Mouse (Mus musculus) lung, postnatal 10 days (tissue): ENCODE data around the gene Pmf1.
A peak's percentile ranks its signal among the peaks of the same experiment; 100 is the strongest.
"Not testable (repeated sequence)": the region's sequence is repeated elsewhere in the genome, so short reads cannot be mapped to it uniquely, and the experiment has no call there.

ENCODE experiments used
- DNase-seq: peaks from one replicate; pipeline ENCODE4 v3.0.0; 2021

Pmf1 gene

DNA sequence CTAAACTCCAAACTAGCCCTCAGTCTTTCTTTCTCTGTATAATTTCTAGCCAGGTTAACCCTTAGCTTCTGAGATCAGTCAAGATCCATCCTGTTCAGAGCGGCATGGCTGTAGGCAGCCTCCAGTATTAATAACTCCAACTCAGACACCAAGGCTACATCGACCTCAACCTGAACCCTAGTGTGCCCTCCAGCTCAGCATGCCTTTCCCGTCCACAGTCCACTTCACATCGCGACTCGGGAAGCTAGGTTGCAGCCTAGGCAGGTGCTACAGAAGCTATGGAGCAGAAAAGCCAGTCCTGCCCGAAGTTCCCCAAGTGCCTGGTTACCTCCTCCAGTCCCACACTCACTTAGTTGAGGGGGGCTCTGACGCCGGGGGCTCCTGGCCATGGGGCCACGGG, 27.3 kb upstream of the Pmf1 start:
- no peak for DNase-seq

DNA sequence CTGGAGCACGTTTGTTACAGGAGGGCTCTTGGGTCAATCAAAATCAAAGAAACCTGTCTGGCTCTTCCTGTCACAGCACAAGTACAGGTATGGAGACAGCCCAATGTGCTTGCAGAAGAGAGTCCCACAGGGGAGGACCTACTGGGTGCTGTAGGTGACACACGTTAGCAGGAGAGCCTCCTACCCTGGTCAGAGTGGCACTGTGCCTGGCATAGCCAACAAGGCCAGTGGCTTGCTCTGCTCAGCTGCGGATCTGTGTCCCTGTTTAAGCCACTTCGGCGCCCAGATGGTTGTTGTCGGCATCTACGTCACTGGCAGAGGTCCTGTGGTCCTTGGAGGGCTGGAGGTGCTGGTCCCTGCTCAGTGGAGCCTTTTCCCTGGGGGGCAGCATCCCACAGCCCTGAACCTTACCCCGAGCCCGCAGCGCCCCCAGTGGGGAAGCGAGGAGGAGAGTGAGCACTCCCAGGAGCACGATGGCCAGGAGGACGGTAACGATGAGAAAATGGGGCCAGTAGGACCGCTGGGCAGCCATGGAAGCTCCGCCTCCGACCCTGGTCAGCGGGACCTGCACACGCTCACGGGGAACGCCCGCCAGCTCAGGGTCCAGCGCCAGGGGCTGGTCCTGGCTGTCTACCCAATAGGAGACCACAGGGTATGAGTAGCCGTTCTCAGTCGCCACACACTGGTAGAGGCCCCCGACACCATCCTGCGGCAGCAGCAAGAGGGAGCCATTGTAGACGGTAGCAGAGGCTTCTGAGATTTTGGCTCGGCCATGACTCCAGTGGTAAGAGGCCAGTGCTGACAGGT, 26.5 kb upstream of the Pmf1 start:
- DNase-seq, result peak; percentile 82

DNA sequence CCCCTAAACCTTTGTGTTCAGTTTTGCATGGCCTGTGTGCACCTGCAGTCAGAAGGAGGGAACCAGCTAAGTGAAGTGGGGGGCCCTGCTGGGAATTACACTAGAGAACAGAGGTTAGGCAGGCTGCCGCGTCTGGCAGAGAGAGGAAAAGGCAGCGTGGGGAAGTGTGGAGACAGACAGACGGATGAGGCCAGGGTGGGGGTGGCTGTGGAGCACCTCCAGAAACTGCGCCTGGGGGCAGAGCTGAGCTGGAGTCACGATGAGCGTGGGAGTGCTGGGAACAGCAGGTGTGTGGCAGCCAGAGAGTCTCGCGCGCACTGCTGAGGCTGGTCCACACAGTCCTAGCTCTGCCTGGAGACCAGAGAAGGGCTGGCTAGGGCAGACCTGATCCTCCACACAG, 25.4 kb upstream of the Pmf1 start:
- DNase-seq, result no peak

DNA sequence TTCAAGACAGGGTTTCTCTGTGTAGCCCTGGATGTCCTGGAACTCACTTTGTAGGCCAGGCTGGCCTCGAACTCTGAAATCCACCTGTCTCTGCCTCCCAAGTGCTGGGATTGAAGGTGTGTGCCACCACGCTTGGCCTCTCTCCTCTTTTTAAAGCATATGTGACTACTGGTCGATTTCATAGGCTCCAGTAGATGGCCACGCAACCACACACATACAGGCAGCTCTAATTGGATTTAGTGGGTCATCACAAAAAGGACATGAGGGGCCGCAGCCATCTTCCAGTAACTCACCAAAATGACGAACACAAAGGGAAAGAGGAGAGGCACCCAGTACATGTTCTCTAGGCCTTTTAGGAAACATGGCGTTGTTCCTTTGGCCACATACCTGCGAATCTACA, 18.5 kb upstream of the Pmf1 start:
- not testable (repeated sequence) for DNase-seq

DNA sequence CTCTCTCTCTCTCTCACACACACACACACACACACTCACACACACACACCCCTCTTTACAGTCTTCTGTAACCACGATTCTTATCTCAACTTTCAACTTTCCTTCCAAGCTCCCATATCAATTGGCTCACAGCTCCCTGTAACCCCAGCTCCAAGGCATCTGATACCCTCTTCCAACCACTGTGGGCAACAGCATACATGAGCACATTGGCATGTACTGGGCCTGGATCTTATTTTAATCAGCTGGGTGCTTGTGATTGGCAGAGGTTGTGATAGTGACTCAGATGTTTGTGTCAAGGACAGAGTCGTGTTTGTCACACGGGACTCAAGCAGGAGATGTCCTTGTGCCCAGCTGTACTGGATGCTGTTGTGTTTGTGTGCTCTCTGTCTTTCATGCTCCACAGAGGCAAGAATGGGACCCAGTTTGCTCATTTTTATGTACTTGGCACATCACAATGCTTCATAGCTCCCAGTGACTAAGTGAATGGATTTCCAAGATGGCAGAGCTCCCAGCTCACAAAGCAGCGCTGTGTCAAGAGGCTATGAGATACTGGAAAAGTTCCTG, 17.3 kb upstream of the Pmf1 start:
- no peak for DNase-seq

DNA sequence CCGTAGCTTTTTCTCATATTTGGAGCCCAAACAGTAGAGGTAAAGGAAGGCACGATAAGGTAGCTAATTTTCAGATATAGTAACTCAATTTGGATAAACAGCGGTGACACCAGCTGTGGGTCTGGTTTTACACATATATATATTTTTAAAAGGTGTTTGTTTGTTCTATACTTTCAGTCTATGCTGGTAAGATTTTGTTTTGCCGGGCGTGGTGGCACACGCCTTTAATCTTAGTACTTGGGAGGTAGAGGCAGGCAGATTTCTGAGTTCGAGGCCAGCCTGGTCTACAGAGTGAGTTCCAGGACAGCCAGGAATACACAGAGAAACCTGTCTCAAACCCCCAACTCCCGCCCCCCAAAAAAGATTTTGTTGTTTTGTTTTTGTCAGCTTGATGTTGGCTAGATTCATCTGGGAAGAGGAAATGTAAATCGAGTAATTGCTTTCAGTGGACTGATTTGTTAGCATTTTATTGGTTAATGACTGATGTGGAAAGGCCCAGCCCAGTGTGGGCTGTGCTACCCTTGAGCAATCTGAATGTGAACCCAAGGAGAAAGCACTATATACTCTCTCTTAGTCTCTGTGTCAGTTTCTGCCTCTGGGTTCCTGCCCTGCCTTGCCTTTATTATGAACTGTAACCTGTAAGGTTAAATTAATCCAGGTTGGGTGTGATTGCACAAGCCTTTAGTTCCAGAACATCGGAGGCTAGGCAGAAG, 15.7 kb upstream of the Pmf1 start:
- DNase-seq, result no peak

DNA sequence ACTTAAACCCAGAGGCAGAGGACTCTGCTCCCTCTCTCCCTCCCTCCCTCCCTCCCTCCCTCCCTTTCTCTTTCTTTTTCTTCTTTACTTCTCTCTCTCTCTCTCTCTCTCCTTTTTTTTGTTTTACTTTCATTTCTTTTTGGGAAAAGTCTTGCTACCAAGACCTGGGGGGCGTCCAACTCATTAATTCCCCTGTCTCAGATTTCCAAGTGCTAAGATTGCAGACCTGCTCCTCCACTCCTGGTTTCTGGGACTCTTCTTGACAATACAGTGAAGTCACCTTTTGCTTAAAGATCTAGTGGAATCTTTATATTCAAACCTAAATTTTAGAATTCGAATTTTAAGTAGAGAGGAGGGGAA, 15.2 kb upstream of the Pmf1 start:
- no peak for DNase-seq

DNA sequence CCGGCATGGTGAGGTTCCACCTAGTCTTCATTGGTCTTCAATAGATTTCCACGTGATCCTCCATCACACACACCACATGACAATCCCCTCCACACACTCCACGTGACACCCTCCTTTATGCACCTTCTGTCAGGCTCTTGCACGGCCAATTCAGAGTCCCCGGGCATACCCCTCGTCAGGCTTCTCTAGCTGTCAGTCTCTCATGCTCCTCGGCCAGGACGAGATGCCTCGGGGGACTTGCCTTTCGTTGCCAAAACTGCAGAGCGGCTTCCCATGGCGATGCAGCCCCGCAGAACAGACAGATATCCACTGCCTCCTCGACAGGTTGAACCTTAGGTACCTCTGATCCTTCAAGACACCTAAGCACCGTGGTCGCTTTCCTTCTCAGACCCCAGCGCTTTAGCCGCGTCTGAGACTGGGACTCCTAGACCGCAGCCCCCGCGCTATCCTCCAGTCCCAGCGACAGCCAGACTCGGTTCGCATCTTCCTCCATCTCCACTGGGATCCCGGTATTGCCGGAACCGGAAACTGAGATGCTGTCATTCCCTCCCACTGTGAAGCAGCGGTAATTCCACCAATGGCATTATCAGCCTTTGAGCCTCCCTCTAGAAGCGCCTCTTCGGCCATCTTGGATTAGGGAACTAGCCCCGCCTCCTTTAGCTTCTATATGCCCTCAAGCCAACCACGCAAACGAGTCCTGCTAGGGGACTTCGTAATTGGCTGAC, 14.6 kb upstream of the Pmf1 start, which contains the start of gene Slc25a44:
Gene Slc25a44 (minus strand): TSS at position 535 of the 725 bp plus-strand sequence.
- peak; percentile 99 for DNase-seq

DNA sequence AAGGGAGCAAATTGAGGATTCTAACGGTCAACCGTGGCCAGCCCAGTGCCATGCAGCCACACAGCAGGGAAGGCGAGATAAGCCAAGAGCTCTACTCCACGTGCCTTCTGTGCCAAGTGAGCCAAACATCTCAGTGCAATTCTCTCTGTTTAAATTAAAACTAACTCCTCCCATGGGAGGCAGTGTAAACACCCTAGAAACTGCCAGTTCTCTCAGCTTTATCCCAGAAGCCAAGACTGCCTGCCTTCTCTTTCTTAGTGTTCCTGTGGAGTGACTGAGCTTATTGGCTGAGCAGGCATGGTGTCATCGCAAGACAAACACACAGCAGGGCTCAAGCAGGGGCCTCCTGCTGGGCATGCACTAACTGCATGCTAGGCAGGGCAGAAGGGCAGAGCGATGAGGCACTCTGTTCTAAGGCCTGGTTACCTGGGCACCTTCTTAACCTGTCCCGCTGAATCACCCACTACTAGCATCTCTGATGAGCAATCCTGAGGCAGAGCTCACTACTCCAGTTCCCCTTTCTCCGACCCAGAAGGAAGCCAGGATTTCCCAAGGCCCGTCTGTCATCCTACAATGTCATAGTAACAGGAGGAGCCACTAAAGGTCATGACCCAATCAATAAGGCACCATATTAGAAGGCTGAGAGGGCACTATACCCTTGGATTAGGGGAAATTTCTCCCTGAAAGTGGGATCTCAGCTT, 12.0 kb upstream of the Pmf1 start:
- peak; percentile 55 for DNase-seq

DNA sequence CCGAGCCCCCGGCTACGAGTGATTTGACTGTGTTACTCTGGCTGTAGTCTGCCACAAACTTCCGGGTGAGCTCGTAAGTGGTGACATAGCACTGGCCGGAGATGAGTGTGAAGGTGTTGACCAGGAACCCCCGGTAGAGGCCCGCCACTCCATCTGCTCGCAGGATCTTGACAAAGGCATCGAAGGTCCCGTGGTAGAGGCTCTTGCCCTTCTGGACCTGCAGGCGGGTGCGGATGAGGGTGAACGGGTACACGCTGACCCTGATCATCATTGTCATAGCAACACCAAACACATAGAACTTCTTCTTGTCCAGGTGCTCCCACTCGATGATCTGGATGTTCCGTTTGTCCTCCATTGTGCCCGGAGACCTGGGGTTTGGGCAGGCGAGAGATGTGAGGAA, 10.6 kb upstream of the Pmf1 start:
- no peak for DNase-seq

DNA sequence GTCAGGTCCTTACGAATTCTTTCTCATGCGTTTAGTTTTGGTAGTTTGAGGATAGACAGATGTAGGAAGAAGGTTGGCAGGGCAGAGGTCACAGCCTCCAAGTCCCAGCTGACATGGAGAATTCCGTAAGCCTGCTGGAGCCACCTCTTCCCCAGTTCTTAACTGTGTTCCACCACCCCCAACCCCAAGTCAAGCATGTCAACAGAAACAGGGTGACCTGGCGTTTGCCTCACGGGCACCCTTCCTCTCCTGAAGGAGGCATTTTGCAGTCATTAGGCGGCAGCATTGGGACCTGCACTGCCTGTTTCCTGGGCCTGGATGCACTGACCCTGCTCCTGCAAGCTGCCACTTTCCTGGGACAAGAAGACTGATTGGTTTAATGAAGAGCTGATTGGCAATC, 7.9 kb upstream of the Pmf1 start:
- DNase-seq, result no peak

DNA sequence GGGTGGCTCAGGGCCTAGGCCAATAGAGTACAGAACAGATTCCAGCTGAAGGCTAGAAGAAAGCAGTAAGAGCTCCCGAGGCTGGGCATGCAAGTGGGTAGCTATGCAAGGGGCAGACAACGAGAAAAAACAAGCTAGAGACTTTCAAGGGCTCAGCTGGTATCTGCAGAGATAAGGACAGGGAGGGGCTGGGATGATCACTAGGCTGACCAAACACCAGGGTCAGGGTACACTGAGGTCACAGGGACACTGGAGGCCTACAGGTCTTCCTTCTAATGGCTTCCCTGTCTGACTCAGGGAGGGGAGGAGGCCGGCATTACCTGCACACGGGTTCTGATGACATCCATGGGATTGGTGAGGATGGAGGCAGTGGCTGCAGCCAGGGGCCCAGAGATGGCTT, 5.5 kb upstream of the Pmf1 start:
- DNase-seq, result no peak

DNA sequence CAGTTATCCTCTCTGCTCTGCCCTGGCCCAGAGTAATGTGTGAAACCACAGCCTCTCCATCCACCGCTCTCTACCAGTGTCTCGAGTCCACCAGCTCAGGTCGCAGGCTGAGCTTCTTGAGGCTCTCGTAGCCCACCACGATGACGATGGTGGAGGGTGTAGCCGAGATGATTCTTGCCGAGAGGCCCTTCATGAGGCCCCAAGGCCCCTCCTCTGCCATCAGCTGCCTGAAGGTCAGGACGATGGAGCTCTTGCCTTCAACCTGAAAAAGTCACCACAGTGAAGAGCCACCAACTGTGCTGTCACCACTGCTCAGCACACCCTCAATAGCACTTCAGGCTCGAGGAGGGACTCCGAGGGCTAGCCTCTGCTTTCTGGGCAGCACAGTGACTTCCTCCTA, 2.5 kb upstream of the Pmf1 start:
- DNase-seq, result no peak

DNA sequence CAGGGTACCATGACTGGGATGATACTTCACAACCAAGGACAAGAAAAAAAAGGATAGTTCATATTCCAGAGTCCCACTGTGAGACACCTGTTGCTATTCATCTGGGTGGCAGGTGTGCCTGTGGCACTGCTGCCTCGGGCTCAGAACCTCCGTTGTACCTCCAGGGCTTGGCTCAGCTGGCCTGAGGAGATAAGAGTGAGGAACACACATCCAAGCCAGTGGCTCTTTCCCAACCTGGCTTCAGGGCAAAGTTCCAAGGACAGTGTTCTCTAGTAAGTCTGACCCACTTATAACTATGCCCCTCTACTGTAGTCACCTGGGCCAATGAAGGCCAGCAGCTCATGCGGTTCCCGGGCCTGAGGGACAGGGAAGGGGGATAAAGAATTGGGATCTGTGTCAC, 1.6 kb upstream of the Pmf1 start:
- no peak for DNase-seq

DNA sequence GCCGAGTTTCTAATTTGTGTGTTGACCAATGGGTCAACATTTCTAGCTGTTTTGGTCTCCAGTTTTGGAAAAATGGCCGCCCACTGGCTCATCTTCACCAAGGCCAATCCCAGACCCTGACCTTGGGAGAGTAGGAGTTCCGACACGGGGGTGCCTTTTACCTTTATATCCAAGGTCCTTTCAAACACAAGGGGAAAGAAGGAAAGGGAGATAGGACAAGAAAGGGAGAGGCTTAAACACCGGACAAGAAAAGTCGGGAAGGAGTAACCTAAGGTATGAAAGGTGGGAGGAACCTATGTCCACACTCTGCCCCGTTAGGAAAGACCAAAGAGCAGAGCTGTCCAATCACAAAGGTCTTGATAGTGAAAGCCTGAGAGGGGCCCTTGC, 507 bp upstream of the Pmf1 start:
- peak; percentile 51 for DNase-seq

DNA sequence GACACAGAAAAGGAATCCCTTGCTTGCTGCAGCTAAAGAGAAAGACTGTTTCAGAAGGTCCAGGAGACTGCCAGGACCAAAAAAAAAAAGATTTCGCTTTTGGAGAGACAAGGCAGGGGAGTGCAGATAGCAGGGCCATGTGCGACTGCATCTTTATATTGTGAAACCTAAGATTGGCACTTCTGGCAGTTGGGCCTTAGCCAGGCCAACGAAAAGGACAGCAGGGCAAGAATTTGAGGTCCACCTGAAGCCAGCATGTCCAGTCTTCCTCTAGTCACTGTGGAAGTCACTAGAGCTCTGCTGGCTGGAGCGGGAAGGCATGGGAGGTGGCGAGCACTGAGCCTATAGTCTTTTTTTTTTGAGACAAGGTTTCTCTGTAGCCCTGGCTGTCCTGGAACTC, 1.2 kb downstream of the Pmf1 start:
- DNase-seq, result no peak

DNA sequence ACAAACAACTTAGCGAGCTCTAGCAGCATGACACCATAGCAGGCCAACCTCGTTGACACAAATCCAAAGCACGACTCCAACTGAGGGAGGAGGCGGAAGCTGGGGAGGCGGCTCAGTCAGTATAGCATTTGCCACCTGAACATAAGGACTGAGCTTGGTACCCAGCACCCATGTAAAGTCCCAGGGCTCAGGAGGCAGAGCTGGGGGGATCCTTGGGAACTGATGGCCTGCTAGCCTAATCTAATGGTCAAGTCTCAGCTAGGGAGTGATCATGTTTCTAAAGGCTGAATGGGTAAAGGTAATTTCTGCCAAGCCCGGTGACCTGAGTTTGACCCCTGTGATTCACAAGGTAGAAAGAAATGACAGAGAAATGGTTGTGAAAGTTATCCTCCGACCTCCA, 2.6 kb downstream of the Pmf1 start:
- no peak for DNase-seq

DNA sequence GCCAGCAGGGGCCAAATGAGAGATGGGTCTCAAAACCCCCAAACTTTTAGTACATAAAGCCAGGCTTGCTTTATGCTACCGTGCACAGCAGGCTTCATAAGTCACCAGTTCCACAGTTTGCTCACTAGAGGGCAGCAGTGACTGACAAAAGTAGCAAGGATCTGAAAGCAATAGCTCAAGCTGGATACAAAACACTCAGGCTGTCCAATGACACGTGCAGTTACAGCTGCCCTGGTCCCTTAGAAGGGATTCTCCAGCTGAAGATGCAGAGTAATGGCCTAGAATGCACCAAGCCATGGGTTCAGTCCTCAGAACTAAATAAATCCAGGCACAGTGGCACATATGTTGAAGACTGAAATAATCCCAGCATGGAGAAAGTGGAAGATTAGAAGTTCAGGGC, 3.0 kb downstream of the Pmf1 start:
- DNase-seq, result peak; percentile 82

DNA sequence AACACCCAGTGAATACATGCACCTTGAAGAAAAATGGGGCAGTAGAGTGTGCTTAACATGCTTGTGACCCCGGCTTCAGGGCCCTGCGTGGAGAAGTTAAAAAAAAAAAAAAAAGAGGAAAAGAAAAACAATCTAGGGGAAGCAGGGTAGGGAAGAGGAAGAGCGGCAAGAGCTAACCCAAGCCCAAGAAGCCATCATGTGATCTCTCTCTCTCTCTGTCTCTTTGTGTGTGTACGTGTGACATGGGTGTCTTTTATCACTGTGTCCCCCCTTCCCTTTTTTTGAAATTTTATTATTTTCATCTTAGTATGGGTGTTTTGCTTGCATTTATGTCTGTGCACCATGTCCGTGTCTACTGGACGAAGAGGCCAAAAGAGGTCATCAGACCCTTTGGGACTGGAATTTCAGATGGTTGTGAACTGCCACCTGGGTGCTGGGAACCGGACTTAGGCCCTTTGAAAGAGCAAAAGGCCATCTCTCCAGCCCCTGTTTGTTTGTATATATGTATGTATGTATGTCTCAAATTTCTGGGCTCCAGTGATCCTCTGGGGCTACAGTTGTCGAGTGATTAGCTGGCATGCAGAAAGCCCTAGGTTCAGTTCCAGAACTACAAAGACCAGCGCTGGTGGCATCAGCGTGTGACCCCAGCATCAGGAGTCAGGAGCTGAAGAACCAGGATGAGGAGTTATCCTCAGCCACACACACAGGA, 6.5 kb downstream of the Pmf1 start:
- no peak for DNase-seq

DNA sequence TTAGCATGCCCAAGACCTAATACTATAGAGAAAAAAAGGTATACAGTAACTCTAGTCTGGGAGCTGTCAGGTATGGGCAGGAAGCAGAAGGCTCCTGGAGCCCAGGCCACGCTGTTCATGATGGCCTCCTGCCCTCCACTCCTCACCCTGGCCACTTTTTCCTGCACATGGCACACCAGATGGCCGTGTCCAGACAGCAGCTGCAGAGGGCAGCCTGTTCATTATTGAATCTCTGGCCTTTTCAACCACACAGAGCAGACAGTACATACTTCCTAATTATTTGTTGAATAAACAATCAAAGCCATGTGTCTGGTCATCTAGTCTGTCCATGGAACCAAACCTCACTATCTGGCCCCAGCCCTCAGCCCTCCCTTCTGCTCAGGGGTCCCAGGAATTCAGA, 11.5 kb downstream of the Pmf1 start:
- DNase-seq, result no peak

DNA sequence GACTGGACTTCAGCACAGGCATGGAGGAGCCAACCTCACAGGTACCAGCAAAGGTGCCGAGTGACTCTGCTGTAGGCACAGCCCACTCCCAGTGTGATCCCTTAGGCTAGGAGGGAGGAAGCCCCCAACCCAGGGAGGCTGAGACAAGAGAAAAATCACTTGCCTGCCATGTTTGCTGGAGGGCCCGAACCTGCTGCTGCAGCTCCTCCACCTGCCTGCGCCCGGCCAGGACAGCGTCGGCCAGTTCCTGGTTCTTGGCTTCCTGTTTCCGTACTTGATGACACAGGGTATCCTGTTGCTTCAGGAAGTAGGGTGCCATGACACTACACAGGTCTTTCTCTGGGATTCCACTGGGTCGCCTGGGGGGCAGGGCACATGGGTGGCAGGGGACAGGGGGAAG, 14.4 kb downstream of the Pmf1 start:
- DNase-seq, result no peak

DNA sequence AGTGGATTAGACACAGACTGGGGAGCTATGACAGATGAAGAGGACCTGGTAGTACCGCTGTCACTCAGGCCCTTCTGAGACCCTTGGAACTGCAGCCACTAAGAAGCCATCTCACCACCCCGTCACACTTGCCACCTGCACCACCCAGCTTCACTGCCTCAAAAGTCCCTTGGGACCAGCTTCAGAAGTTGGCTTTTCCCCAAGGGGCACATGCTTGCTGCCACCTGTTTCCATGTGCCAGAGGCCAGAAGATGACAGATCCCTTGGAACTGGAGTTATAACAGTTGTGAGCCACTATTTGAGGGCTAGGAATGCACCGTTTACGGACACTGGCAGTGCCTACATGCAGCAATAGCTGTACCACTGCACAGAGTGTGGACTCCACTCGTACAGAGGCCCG, 14.8 kb downstream of the Pmf1 start:
- no peak for DNase-seq
